Mouse (Mus musculus) megakaryocyte, embryonic 14.5 days (primary cell): Measurements from ENCODE around the gene Rps15a. TPM values are rescaled to one million over a fixed set of nuclear protein-coding genes. Genes with fewer than 3 reads are reported as not detected.

Experiments
- H3K27me3 ChIP-seq: replicated peaks from 2 replicates; pipeline ENCODE3; 2012; ENCODE audit warnings: inconsistent platforms
- H3K36me3 ChIP-seq: replicated peaks from 2 replicates; pipeline ENCODE3; 2012; ENCODE audit warnings: low read length, inconsistent platforms, mixed read lengths
- H3K4me1 ChIP-seq: 2 replicates; pipeline ENCODE4 v1.6.1; 2012; ENCODE audit warnings: inconsistent platforms
- H3K4me3 ChIP-seq: replicated peaks from 2 replicates; pipeline ENCODE3; 2012; ENCODE audit warnings: moderate library complexity, mild to moderate bottlenecking, inconsistent platforms
- H3K9me3 ChIP-seq: 2 replicates; pipeline ENCODE4 v1.6.1; 2012; ENCODE audit warnings: inconsistent platforms
- FLI1 ChIP-seq: IDR thresholded peaks from 2 replicates; pipeline ENCODE4 v1.6.1; 2012; ENCODE audit warnings: low read length, inconsistent platforms, mixed read lengths
- GATA1 ChIP-seq: IDR thresholded peaks from 3 replicates; pipeline ENCODE4 v1.6.1; 2012; ENCODE audit warnings: mixed read lengths, low read length, inconsistent platforms, borderline replicate concordance
- polyA plus RNA-seq: library from polyadenylated mRNA; stranded (reverse); fragments of >175 nt; gene quantifications from 2 replicates; pipeline ENCODE4 v1.2.3, GENCODE M21; 2012; ENCODE audit warnings: low replicate concordance; ENCODE audit not compliant: insufficient read depth

Gene Rps15a
- polyA plus RNA-seq, 1 experiment, result 17.8 TPM

DNA sequence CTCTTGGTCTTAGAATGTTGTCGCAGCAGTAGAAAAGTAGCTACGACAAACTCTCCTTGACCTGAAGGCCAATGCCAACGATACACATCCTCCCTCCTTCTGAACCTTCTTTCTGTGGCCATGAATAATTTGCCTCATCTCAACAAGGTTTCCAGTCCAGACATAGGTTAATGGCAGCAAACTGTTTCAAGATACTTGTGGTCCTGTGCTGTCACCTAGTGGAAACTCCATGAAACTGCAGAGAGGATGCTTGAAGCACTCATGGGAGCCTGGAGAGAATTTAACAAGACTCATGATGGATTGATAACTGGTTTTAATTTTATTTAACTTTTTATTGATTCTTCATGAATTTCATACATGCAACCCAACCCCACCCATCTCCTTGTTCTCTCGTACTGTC is 13.8 kb downstream of the Rps15a start:
- H3K27me3 ChIP-seq, result peaks cover 11% of the 10 kb centered on the region
- H3K4me3 ChIP-seq, result no peak overlapping the region
- peaks cover 43% of the 10 kb centered on the region for H3K36me3 ChIP-seq
- no peaks in the 10 kb centered on the region for H3K9me3 ChIP-seq
- peaks cover 59% of the 10 kb centered on the region for H3K4me1 ChIP-seq
- TF ChIP-seq FLI1, result no peak

DNA sequence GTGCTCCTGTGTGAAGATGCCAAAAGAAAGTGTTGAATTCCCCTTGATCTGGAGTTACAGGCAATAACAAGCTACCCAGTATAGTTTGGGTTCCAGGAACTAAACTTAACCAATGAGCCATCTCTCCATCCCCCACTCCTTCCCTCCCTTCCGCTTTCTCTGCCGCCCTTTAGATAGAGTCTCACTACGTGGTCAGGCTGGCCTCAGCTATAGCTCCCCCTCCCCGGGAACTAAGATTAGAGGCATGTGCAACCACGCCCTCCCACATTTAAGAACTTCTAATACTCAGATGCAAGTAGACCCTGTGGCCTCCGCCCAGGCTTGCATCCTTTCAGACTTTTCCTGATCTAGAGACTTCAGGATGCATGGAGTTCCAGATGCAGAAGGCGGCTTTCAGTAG is 18.4 kb downstream of the Rps15a start:
- Histone ChIP-seq H3K36me3 (no peaks in the 10 kb centered on the region), H3K4me1 (peaks cover 21% of the 10 kb centered on the region), H3K4me3 (no peak overlapping the region), H3K27me3 (peaks cover 15% of the 10 kb centered on the region), H3K9me3 (peaks cover 2% of the 10 kb centered on the region; the same call in 1 of the 2 replicates)
- TF ChIP-seq FLI1 (no peak), GATA1 (no peak)

DNA sequence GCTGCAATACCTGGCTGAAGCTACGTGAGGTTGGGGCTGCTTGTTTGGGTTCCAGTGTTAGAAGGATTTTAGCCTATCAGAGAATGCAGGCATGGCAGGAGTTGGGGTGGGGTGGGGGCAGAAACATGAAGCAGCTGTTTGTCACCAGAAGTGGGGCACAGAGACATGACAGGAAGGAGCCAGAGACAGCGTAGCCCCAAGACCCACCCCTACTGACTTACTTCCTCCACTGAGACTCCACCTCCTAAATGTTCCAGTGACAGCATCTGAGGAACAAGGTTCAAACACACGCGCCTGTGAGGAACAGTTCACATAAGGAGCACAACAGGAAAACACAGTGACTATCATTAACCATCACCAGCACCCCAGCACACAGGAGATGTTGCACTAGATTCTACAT is 36.0 kb downstream of the Rps15a start:
- TF ChIP-seq FLI1, result no peak
- no peak for TF ChIP-seq GATA1
- H3K4me1 ChIP-seq, result no peaks in the 10 kb centered on the region
- H3K27me3 ChIP-seq, result peaks cover 12% of the 10 kb centered on the region
- no peak overlapping the region for H3K4me3 ChIP-seq
- H3K36me3 ChIP-seq, result no peaks in the 10 kb centered on the region
- peaks cover 5% of the 10 kb centered on the region for H3K9me3 ChIP-seq

DNA sequence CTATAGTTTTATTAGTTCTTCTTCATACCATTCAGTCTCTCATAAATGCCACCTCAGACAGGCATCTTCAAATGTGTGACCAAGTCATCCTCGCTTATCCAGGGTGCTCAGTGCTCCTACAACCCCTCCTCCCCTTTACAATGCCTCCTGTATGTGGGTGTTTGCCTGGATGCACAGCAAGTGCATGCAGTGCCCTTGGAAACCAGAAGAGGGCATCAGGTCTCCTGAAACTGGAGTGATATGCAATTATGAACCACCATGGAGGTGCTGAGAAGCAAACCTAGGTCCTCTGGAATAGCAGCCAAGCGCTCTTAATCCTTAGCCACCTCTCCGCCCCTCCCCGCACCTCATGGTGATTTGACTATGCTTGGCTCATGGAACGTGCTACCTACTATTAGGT is 36.9 kb downstream of the Rps15a start:
- H3K9me3 ChIP-seq, result peaks cover 5% of the 10 kb centered on the region
- no peaks in the 10 kb centered on the region for H3K4me1 ChIP-seq
- H3K27me3 ChIP-seq, result peaks cover 10% of the 10 kb centered on the region
- no peaks in the 10 kb centered on the region for H3K36me3 ChIP-seq
- TF ChIP-seq FLI1, result no peak
- H3K4me3 ChIP-seq, result no peak overlapping the region

DNA sequence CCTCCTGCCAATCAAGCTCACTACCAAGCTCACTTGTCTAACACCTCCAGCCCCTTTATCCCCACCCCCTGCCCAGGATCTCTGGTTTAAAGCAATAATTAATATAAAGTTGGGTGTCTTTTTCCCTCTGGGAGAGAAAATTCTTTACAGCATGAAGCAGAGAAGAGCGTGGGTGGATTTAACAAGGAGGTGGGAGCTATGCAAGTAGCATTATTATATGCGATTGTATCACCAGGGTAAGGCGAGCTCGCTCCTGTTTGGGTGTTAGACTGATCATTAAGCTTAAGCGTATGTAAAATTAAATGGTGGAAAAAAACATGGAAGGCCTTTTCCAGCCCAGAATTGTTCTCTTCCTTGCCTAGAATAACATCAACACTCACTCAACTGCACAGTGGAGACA is 48.7 kb downstream of the Rps15a start:
- no peak overlapping the region for H3K4me3 ChIP-seq
- H3K9me3 ChIP-seq, result 0 out of 2 replicates have a peak, but pooled peaks cover 6% of the 10 kb centered on the region
- TF ChIP-seq GATA1 (no peak), FLI1 (no peak)
- no peaks in the 10 kb centered on the region for H3K27me3 ChIP-seq
- H3K36me3 ChIP-seq, result no peaks in the 10 kb centered on the region
- no peaks in the 10 kb centered on the region for H3K4me1 ChIP-seq

DNA sequence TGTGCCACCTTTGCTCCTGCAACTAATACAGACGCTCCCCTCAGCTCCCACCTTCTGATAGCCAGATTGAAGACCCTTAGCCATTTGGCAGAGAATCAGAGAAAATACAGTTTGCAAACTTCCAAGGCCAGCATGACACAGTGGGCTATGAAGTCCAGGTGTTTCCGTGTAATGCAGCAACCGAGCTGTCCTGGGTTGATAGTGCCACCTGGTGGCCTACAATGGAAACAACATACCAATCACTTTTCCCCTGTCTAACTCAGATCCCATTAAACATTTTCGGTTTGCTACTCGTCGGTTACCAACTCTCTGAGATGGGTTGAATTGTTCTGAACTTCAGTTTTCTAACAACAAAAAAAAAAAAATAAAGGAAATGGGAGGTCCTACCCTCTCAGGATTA is 59.7 kb downstream of the Rps15a start:
- Histone ChIP-seq H3K4me1 (no peaks in the 10 kb centered on the region), H3K36me3 (no peaks in the 10 kb centered on the region), H3K9me3 (peaks cover 57% of the 10 kb centered on the region), H3K4me3 (no peak overlapping the region), H3K27me3 (no peaks in the 10 kb centered on the region)
- TF ChIP-seq GATA1 (no peak), FLI1 (no peak)

Other genes starting within 250 kb of the Rps15a start
- gene Arl6ip1, start 13.5 kb upstream of the Rps15a start, polyA plus RNA-seq, result 8.6 and 11.6 TPM in 2 replicates
- gene Smg1, start 127.5 kb upstream of the Rps15a start, polyA plus RNA-seq, result 4.3 and 14.1 TPM in 2 replicates